Comparison of ENCODE assay signal across 24 mouse cellular contexts in genomic region chr5:46756094-46756493, GRCm38 (mm10).
DNase-seq lines count a peak whose midpoint lies in the region; ATAC-seq and TF ChIP-seq lines count a peak whose summit lies in the region.
"Had no signal": no experiment of that assay in that cellular context is flagged by ENCODE, and none has a peak within 500 bp of the region (broad histone marks: within the 10 kb centered on the region; RNA-seq: fewer than 3 reads in every experiment).

No protein-coding gene starts in this region.

- no peaks in the 10 kb centered on the region for H3K27me3 ChIP-seq in embryonic facial prominence, embryonic 14.5 days (replicated peaks; ENCODE audit: control insufficient read depth, insufficient read depth, low read length)
- H3K27me3 ChIP-seq in embryonic facial prominence, embryonic 10.5 days (replicated peaks; ENCODE audit: low read depth, poor library complexity, severe bottlenecking): no peaks in the 10 kb centered on the region
- H3K27me3 ChIP-seq in midbrain, embryonic 11.5 days (ENCODE audit: control insufficient read depth, insufficient read depth, low read length): no peaks in the 10 kb centered on the region
- no peaks in the 10 kb centered on the region for H3K27me3 ChIP-seq in midbrain, postnatal 0 days (ENCODE audit: insufficient read depth, low read length)
- H3K27me3 ChIP-seq: embryonic facial prominence, embryonic 12.5 days had no signal

- WGBS in embryonic facial prominence, embryonic 14.5 days: 63% methylated on average over 5 of the region's 5 CpGs
- 72% methylated on average over 5 of the region's 5 CpGs for WGBS in embryonic facial prominence, embryonic 10.5 days
- WGBS in midbrain, embryonic 11.5 days: 52% methylated on average over 5 of the region's 5 CpGs
- WGBS in midbrain, postnatal 0 days: 50% methylated on average over 5 of the region's 5 CpGs

- DNase-seq in embryonic facial prominence, embryonic 14.5 days (ENCODE audit: low spot score): peak; percentile 8
- no peak for DNase-seq in embryonic facial prominence, embryonic 10.5 days (ENCODE audit: low spot score)
- DNase-seq in midbrain, embryonic 11.5 days (ENCODE audit: low spot score, missing footprints): no peak
- no peak for DNase-seq in midbrain, postnatal 0 days (ENCODE audit: low spot score)
- peak; percentile 17 for DNase-seq in mesoderm, embryonic 11.5 days (ENCODE audit: low read depth, low spot score)
- peak; percentile 18 for DNase-seq in retina, postnatal 1 day
- DNase-seq in right cerebral cortex, postnatal 4 days: no peak
- no peak for DNase-seq in cerebellum, adult 9-11 months
- DNase-seq: cerebellum, postnatal 10 days; gastrocnemius, postnatal 14 days; heart, postnatal 36 days; kidney, postnatal 14 days; lung, adult 2 months; lung, postnatal 36 days; right cerebral cortex, postnatal 25 days; thymus, postnatal 14 days had no signal

- H3K9ac ChIP-seq in embryonic facial prominence, embryonic 14.5 days (ENCODE audit: low read depth, low read length): no peak overlapping the region
- no peak overlapping the region for H3K9ac ChIP-seq in midbrain, embryonic 11.5 days (ENCODE audit: low read length)
- H3K9ac ChIP-seq in midbrain, postnatal 0 days (replicated peaks; ENCODE audit: low read length, poor library complexity, severe bottlenecking): no peak overlapping the region
- H3K9ac ChIP-seq: embryonic facial prominence, embryonic 12.5 days had no signal

- H3K4me2 ChIP-seq in embryonic facial prominence, embryonic 14.5 days (ENCODE audit: low read depth, low read length): no peak overlapping the region
- no peak overlapping the region for H3K4me2 ChIP-seq in midbrain, embryonic 11.5 days
- H3K4me2 ChIP-seq in midbrain, postnatal 0 days (ENCODE audit: low read depth, low read length, poor library complexity, severe bottlenecking): no peak overlapping the region
- H3K4me2 ChIP-seq: embryonic facial prominence, embryonic 12.5 days; liver, embryonic 11.5 days had no signal

- ATAC-seq in embryonic facial prominence, embryonic 14.5 days (ENCODE audit: low read depth): no peak
- ATAC-seq in midbrain, embryonic 11.5 days (ENCODE audit: low FRiP score): peak; percentile 76
- ATAC-seq in midbrain, postnatal 0 days (ENCODE audit: low FRiP score): no peak
- ATAC-seq: CD4-positive, CD25-positive, alpha-beta regulatory T cell, adult 4 months; intestine, embryonic 16.5 days had no signal

- H3K27ac ChIP-seq in embryonic facial prominence, embryonic 14.5 days (replicated peaks; ENCODE audit: low read depth, low read length): no peak overlapping the region
- no peak overlapping the region for H3K27ac ChIP-seq in embryonic facial prominence, embryonic 10.5 days (replicated peaks)
- H3K27ac ChIP-seq in midbrain, embryonic 11.5 days (ENCODE audit: low read depth, low read length): no peak overlapping the region
- H3K27ac ChIP-seq in midbrain, postnatal 0 days (ENCODE audit: low read depth, low read length): no peak overlapping the region
- H3K27ac ChIP-seq: embryonic facial prominence, embryonic 12.5 days; left cerebral cortex, adult 2 months; limb, embryonic 10.5 days; stomach, postnatal 0 days had no signal

- 0 out of 2 replicates have a peak, but pooled peaks cover 5% of the 10 kb centered on the region for H3K4me1 ChIP-seq in embryonic facial prominence, embryonic 14.5 days (ENCODE audit: control insufficient read depth, insufficient read depth, low read length)
- peaks cover 11% of the 10 kb centered on the region; the same call in 1 of the 2 replicates for H3K4me1 ChIP-seq in embryonic facial prominence, embryonic 10.5 days
- peaks cover 5% of the 10 kb centered on the region; the same call in 1 of the 2 replicates for H3K4me1 ChIP-seq in midbrain, embryonic 11.5 days (ENCODE audit: control insufficient read depth, insufficient read depth, low read length)
- H3K4me1 ChIP-seq in midbrain, postnatal 0 days (ENCODE audit: insufficient read depth, low read length): no peaks in the 10 kb centered on the region
- H3K4me1 ChIP-seq: embryonic facial prominence, embryonic 12.5 days; limb, embryonic 10.5 days had no signal

- no peak for TF ChIP-seq CTCF in midbrain, postnatal 0 days (IDR thresholded peaks at IDR 0.05)

- H3K36me3 ChIP-seq in embryonic facial prominence, embryonic 14.5 days (ENCODE audit: control insufficient read depth, insufficient read depth, low read length): no peaks in the 10 kb centered on the region
- no peaks in the 10 kb centered on the region for H3K36me3 ChIP-seq in embryonic facial prominence, embryonic 10.5 days (replicated peaks)
- H3K36me3 ChIP-seq in midbrain, embryonic 11.5 days (ENCODE audit: control insufficient read depth, insufficient read depth, low read length): no peaks in the 10 kb centered on the region
- no peaks in the 10 kb centered on the region for H3K36me3 ChIP-seq in midbrain, postnatal 0 days (ENCODE audit: insufficient read depth, low read length)
- H3K36me3 ChIP-seq: embryonic facial prominence, embryonic 12.5 days; G1E; limb, embryonic 10.5 days had no signal

- H3K4me3 ChIP-seq in embryonic facial prominence, embryonic 14.5 days (ENCODE audit: low read depth, low read length): no peak overlapping the region
- H3K4me3 ChIP-seq in embryonic facial prominence, embryonic 10.5 days: no peak overlapping the region
- no peak overlapping the region for H3K4me3 ChIP-seq in midbrain, embryonic 11.5 days (ENCODE audit: low read depth, low read length)
- no peak overlapping the region for H3K4me3 ChIP-seq in midbrain, postnatal 0 days (ENCODE audit: low read depth, low read length)
- H3K4me3 ChIP-seq: embryonic facial prominence, embryonic 12.5 days; left cerebral cortex, adult 2 months; limb, embryonic 10.5 days had no signal

- H3K9me3 ChIP-seq in embryonic facial prominence, embryonic 14.5 days (ENCODE audit: control insufficient read depth, low read length): no peaks in the 10 kb centered on the region
- H3K9me3 ChIP-seq in embryonic facial prominence, embryonic 10.5 days: no peaks in the 10 kb centered on the region
- H3K9me3 ChIP-seq in midbrain, embryonic 11.5 days (ENCODE audit: control insufficient read depth, low read length): no peaks in the 10 kb centered on the region
- H3K9me3 ChIP-seq in midbrain, postnatal 0 days (ENCODE audit: low read length): no peaks in the 10 kb centered on the region
- H3K9me3 ChIP-seq: embryonic facial prominence, embryonic 12.5 days; G1E; limb, embryonic 10.5 days had no signal

Comparison
In these comparisons a context has a peak if more than half of its experiments do, and no peak if none do; other contexts are left out.
1. DNase-seq: peak in embryonic facial prominence, embryonic 14.5 days (single experiment), mesoderm, embryonic 11.5 days (single experiment) and retina, postnatal 1 day (single experiment); none in embryonic facial prominence, embryonic 10.5 days (single experiment), midbrain, embryonic 11.5 days (single experiment), midbrain, postnatal 0 days (single experiment), right cerebral cortex, postnatal 4 days (single experiment) and cerebellum, adult 9-11 months (single experiment).